Mouse (Mus musculus) central nervous system, embryonic 18 days (tissue): Measurements from ENCODE around the gene Dbp. TPM values are rescaled to one million over a fixed set of nuclear protein-coding genes. Genes with fewer than 3 reads are reported as not detected.

Experiments
- polyA plus RNA-seq: library from polyadenylated mRNA; depleted of rRNA; stranded (reverse); fragments of >200 nt; gene quantifications from 2 replicates; pipeline ENCODE4 v1.2.3, GENCODE M21; 2012; rRNA removed

Dbp gene
- 12.3 and 12.4 TPM in 2 replicates for polyA plus RNA-seq

DNA sequence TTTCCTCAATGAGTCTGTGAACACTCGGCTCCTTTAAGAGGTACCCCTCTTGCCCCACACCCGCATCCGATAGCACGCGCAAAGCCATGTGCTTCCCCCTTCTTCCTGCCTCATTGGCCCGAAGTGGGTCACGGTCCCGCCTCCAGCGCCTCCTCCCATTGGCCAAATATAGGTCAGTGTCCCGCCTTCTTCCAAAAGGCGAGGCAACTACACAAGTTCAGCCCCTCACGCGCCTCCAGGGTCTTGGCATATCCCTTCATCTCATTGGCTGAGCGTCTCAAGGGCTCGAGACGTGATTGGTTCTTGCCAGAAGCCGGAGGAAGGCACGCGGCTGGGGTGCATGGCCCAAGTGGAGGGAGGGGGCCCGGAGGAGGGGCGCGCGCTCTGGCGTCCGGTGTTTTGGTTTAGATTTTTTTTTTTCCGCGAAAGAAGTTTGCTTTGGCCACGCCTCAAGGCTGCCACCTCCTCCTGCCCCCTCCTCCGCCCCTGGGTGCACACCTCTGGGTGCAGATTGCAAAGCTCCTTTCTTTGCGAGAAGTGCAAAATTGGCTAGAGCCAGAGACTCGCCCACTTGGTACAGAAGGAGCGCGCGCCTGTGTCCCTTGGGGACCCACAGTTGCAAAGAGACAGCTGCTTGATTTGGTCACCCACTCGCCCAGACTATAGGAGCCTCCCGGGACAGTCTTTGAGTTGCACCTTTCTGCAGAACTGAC, at the start of gene Dbp:
Gene Dbp (plus strand): TSS at position 359 of the 713 bp plus-strand sequence.

DNA sequence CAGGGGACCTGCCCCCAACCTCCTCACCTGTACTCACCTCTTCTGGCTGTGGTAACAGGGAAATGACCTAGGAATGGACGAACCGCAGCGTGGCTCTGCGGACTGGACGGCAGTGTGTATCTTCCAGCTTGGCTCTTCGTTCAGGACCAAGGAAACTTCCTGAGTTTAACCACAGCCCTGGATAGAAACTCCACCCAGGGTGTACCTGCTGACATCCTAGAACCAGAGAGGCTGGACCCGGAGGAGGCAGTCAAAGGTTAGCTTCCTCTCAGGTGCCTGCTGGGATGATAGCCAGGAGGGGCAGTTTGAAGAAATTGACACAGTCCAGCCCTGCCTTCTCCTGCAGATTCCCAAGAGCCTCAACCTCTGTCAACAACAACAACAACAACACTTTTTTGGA, 38.7 kb upstream of the Dbp start, which contains the start of gene Fut2:
Gene Fut2 (minus strand): TSS at position 234 of the 400 bp plus-strand sequence.

DNA sequence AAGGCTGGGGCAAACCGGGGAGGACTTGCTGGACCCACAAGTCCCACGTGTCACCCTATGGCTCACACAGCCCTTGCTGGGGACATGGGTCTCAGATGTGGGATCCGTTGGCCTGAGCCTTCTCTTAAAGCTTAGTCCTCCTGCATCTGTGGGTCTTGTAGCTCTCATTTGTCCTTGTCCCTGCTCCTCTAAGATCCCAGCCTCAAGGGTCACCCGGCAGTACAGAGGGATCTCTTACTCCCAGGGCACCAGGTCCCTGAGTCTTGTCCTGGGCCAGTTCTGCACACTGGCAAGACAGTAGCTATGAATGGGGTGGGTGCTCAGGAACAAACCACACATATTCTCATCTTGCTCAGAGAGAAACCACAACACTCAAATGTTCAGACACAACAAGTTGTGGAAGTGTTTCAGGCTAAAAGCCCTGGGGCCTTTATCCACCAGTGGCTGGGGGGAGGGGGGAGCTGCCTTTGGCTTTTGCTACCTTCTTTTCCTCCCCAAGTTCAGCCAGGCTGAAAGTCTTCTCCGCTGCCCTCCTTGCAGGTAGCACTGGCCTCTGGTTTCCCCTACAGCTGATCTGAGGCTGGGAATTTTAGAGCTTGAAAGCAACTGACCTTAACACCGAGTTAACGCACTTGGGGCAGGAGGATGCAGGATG, 21.4 kb upstream of the Dbp start, which contains the start of gene Ntn5:
Gene Ntn5 (plus strand): TSS at position 627 of the 655 bp plus-strand sequence.

DNA sequence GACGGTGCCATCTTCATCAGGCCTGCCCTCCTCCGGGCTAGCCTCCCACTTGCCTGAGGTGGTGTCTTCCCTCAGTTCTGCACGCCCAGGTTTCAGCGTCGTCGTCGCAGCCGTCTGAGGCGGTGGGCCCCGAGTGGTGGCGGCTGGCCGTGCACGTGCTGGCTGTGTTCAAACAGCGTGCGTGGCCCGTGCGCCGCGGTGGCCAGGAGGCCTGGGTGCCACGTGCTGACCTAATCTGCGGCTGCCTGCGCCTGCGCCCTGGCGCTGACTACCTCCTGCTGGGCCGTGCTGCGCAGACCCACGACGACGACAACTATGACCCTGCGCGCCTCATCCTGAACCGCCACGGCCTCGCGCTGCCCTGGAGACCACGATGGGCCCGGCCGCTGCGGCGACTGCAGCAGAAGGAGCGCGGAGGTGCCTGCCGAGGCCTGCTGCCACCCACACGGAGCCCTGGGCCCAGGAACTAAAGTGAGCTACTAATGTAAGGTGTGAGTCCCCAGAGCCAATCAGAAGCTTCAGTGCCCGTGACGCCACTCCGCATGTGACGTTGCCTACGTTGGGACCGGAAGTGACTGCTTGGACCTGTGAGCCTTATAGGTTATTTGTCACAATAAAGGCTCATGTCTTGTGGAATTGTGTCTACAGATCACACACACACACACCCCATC, 10.8 kb upstream of the Dbp start, which contains the start of gene Sec1:
Gene Sec1 (minus strand): TSS at position 482 of the 671 bp plus-strand sequence.

DNA sequence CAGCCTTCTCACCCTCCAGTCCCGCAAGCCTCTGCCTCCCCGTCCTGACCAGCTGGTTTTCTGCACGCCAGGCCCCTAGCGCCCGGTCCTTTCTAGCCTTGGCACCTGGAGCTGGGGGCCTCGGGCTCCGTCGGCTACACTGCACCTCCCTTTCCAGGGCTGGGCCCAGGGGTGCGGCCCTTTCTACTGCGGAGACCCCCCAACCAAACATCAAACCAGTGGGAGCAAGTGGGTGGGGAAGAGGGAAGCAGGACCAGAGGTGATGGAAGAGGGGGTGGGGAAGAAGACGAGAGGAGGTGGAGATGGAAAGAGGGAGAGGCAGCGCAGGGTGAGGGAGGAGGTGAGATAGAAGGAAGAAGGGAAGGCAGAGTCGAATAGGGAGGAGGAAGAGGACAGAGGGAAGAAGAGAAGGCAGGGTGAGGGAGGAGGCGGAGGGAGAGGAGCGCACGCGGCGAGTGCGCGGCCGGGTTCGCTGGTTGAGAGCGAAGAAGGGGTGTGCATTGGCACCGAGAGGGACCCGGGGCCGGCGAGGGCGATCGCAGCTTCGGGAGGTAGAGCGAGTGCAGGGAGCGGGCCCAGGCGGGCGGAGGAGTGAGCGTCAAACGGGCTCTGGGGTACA, 5.3 kb upstream of the Dbp start, which contains the start of gene Car11:
Gene Car11 (plus strand): TSS at position 321 of the 619 bp plus-strand sequence.

DNA sequence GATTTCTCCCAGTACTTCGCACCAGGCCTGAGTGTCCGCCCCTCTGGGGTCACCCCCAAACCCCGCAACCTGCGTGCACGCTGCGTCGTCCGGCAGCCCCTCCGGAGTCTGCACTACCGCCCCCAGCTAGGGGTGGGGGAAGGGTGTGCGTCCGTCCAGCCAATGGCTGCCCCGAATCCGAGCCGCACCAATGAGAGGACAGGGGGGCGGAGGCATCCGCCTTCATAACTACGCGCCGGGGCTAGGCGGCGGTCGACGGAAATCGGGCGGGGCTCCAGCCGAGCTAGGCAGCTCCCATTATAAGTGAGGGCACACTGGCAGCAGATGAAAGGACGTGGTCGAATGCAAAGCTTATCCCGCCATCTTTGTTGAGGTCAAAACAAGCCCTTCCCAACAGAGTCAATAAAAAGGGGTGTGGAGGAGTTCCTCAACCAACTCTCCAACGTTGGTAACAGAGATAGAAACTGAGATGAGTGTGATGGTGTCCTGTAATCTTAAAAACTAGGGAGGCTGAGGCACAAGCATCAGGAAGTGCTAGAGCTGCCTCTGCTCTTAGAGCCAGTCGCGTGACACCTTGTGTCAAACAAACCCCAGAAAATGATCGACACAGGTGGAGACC, 10.3 kb downstream of the Dbp start, which contains the start of gene Rpl18:
Gene Rpl18 (plus strand): TSS at position 368 of the 619 bp plus-strand sequence.

DNA sequence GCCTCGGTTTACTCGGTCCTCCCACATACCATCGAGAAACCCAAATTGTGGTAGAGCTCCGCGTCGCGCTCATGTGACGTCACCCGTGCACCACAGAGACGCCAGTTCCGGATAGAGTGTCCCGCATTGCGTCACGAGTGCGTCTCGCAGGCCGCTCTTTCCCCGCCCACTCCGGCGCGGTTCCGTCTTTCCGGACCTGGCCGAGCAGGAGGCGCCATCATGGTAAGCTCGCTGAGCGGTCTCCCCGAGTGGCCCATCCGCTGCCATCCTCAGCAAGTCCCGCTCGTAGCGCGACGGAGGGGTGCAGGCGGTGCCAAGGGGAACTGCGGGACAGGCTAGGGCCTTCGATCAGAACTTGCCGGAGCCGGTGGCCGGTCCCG, 13.0 kb downstream of the Dbp start, which contains the start of gene Sphk2:
Gene Sphk2 (minus strand): TSS at position 85 of the 380 bp plus-strand sequence.

DNA sequence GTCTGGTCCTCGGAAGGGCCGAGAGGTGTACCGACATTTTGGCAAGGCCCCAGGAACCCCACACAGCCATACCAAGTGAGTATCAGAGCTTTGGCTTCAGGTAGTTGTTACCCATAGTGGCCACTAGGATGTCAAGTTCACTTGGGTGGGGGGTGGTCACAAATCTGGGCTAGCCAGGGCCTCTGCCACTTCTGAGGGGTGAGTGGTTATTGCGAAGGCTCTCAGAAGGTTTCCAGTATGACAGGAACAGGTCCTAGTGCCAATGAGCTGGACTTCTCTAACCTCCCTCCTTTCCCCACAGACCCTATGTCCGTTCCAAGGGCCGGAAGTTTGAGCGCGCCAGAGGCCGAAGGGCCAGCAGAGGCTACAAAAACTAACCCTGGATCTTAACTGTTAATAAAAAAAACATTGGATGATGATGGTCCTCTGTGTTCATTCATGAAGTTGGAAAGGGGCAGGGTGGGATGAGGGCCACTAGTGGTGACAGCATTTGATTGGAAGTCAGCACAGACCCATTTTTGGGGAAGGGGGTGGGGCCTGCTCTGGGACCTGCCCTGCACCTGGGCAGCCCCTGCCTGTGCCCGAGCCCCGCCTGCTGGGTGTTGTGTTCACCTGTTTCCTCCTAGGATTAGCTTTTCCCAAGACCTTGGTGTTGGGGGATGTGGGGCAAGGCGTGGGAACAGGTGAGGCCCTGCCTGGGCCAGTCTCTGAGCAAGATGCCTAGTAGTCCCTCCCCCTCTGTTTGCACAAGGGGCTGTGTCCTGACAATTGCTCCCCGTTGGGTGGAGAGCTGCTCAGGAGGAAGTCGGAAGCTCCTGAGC, 15.7 kb downstream of the Dbp start, which contains the start of gene Fam83e:
Gene Fam83e (plus strand): TSS at position 800 of the 821 bp plus-strand sequence.

DNA sequence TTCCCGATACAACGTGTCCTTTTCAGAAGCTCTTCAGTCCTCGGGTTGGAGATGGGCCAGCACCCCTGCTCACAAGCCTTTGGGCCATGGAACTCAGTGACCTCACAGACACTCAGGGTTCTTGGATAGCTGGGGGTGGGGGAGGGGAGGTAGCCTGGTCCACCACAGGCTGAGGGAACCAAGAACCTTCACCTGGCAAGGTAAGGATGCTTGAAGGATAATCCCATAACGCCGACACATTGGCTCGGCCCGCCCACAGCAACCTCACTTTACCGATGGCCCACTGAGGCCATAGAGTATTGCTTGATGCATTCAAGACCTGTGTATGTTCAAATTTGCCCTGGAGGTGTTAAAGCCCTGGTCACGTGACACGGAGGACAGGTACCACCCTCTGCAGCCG, 20.8 kb downstream of the Dbp start, which contains the start of gene Spaca4:
Gene Spaca4 (minus strand): TSS at position 101 of the 400 bp plus-strand sequence.

Other genes with a start within 250 kb of the Dbp start
- 1,600 and 1,742 TPM in 2 replicates for gene Ftl1, start 245.2 kb upstream of the Dbp start, polyA plus RNA-seq
- gene Bax, start 238.2 kb upstream of the Dbp start, polyA plus RNA-seq, result 176 and 188 TPM in 2 replicates
- gene Tulp2, start 223.2 kb upstream of the Dbp start, polyA plus RNA-seq, result 0.22 and 0.32 TPM in 2 replicates
- gene Gm45808, start 218.3 kb upstream of the Dbp start, polyA plus RNA-seq, result 0.17 TPM in 1 of 2 replicates, not detected in the other
- 3.0 and 3.2 TPM in 2 replicates for gene Dhdh, start 216.3 kb upstream of the Dbp start, polyA plus RNA-seq
- gene Nucb1, start 194.7 kb upstream of the Dbp start, polyA plus RNA-seq, result 99.6 and 103 TPM in 2 replicates
- gene Ppp1r15a, start 178.8 kb upstream of the Dbp start, polyA plus RNA-seq, result 13.4 and 14.0 TPM in 2 replicates
- gene Plekha4, start 178.8 kb upstream of the Dbp start, polyA plus RNA-seq, result 2.4 and 6.4 TPM in 2 replicates
- gene Hsd17b14, start 150.2 kb upstream of the Dbp start, polyA plus RNA-seq, result 0.10 and 0.53 TPM in 2 replicates
- 36.4 and 37.4 TPM in 2 replicates for gene Bcat2, start 134.9 kb upstream of the Dbp start, polyA plus RNA-seq
- not detected in 2 replicates for gene Fgf21, start 89.6 kb upstream of the Dbp start, polyA plus RNA-seq
- gene Fut1, start 87.8 kb upstream of the Dbp start, polyA plus RNA-seq, result 0.04 and 0.21 TPM in 2 replicates
- 0.10 and 0.19 TPM in 2 replicates for gene Izumo1, start 83.3 kb upstream of the Dbp start, polyA plus RNA-seq
- gene Rasip1, start 77.6 kb upstream of the Dbp start, polyA plus RNA-seq, result 15.5 and 16.0 TPM in 2 replicates
- 2.7 and 4.2 TPM in 2 replicates for gene Mamstr, start 65.1 kb upstream of the Dbp start, polyA plus RNA-seq
- 0.06 and 0.07 TPM in 2 replicates for gene Fut2, start 38.7 kb upstream of the Dbp start, polyA plus RNA-seq
- 0.48 and 0.64 TPM in 2 replicates for gene Ntn5, start 21.1 kb upstream of the Dbp start, polyA plus RNA-seq
- 0.43 and 0.63 TPM in 2 replicates for gene Sec1, start 10.7 kb upstream of the Dbp start, polyA plus RNA-seq
- gene Car11, start 5.2 kb upstream of the Dbp start, polyA plus RNA-seq, result 162 and 178 TPM in 2 replicates
- gene Rpl18, start 10.4 kb downstream of the Dbp start, polyA plus RNA-seq, result 517 and 597 TPM in 2 replicates
- gene Sphk2, start 12.9 kb downstream of the Dbp start, polyA plus RNA-seq, result 24.6 and 26.1 TPM in 2 replicates
- gene Fam83e, start 16.1 kb downstream of the Dbp start, polyA plus RNA-seq, result 0.25 and 0.30 TPM in 2 replicates
- gene Spaca4, start 20.7 kb downstream of the Dbp start, polyA plus RNA-seq, result not detected in 2 replicates
- gene Lmtk3, start 78.7 kb downstream of the Dbp start, polyA plus RNA-seq, result 215 and 251 TPM in 2 replicates
- 6.0 and 6.2 TPM in 2 replicates for gene Sult2b1, start 79.6 kb downstream of the Dbp start, polyA plus RNA-seq
- 223 and 229 TPM in 2 replicates for gene Cyth2, start 109.5 kb downstream of the Dbp start, polyA plus RNA-seq
- gene Kcnj14, start 119.7 kb downstream of the Dbp start, polyA plus RNA-seq, result 2.0 and 2.3 TPM in 2 replicates
- gene Grwd1, start 125.9 kb downstream of the Dbp start, polyA plus RNA-seq, result 21.7 and 23.2 TPM in 2 replicates
- gene Kdelr1, start 167.7 kb downstream of the Dbp start, polyA plus RNA-seq, result 182 and 199 TPM in 2 replicates
- gene Grin2d, start 173.3 kb downstream of the Dbp start, polyA plus RNA-seq, result 23.7 and 25.3 TPM in 2 replicates
- 0.15 and 0.18 TPM in 2 replicates for gene Syngr4, start 191.6 kb downstream of the Dbp start, polyA plus RNA-seq
- gene Tmem143, start 191.9 kb downstream of the Dbp start, polyA plus RNA-seq, result 21.2 and 24.5 TPM in 2 replicates
- 21.5 and 25.1 TPM in 2 replicates for gene Emp3, start 216.3 kb downstream of the Dbp start, polyA plus RNA-seq
- gene Ccdc114, start 219.0 kb downstream of the Dbp start, polyA plus RNA-seq, result 6.0 and 7.1 TPM in 2 replicates